Mouse (Mus musculus): Measurements from ENCODE around the gene Bnc1.

DNA sequence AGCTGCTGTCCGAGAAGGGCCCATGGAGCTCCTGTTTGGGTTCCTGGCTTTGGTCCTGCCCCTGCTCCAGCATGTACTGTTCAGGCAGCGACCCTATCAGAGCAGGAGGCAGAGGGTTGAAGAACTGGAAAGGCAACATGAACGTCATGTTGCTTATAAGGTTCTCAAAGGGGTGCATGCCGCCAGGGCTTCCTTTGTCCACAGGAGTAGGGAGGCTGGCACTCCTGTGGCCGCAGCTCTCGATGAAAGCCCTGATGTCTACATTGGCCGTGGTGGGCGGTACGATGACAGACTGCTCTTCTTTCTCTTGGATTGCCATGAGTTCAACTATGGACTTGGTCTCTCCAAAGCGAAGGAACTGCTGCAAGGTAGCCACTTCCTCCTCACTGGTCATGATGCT lies 17.5 kb downstream of the Bnc1 start:
- TF ChIP-seq CTCF (IDR thresholded peaks at IDR 0.05; ENCODE audit: low read depth) (no peak), EP300 (optimal IDR thresholded peaks at IDR 0.05) (no peak)
